Mouse (Mus musculus) gastrocnemius, adult 18-20 months (tissue): ENCODE data around the gene Crot. TPM values are rescaled to one million over a fixed set of nuclear protein-coding genes. Genes with fewer than 3 reads are reported as not detected.

ENCODE experiments used
- total RNA-seq, 2 experiments: library from RNA; stranded (reverse); gene quantifications; 2 replicates each; pipeline ENCODE4 v1.2.3; 2021

Gene Crot
- total RNA-seq, 2 experiments from 2014 or later, result 26.6 to 26.7 TPM

Other genes starting within 250 kb of the Crot start
- 1 to 10 TPM; 5.7 to 5.9 TPM for gene Abcb1b, start 199.2 kb downstream of the Crot start, total RNA-seq
- gene Abcb4, start 103.6 kb downstream of the Crot start, total RNA-seq, result 10 to 100 TPM; 84.6 to 95.4 TPM
- 10 to 100 TPM in 1 of 2 experiments, 1 to 10 TPM in 1; 9.7 to 11.0 TPM for gene Tmem243, start 103.3 kb upstream of the Crot start, total RNA-seq
- gene Dmtf1, start 164.5 kb upstream of the Crot start, total RNA-seq, result 1 to 10 TPM; 7.7 to 9.4 TPM